Mouse (Mus musculus) ovary, postnatal 14 days (tissue): ENCODE data around the gene Xaf1.
"Not testable (repeated sequence)": the region's sequence is repeated elsewhere in the genome, so short reads cannot be mapped to it uniquely, and the experiment has no call there.

ENCODE experiments used
- DNase-seq: peaks from one replicate; pipeline ENCODE4 v3.0.0; 2022; ENCODE audit warnings: low spot score

The Xaf1 gene

DNA sequence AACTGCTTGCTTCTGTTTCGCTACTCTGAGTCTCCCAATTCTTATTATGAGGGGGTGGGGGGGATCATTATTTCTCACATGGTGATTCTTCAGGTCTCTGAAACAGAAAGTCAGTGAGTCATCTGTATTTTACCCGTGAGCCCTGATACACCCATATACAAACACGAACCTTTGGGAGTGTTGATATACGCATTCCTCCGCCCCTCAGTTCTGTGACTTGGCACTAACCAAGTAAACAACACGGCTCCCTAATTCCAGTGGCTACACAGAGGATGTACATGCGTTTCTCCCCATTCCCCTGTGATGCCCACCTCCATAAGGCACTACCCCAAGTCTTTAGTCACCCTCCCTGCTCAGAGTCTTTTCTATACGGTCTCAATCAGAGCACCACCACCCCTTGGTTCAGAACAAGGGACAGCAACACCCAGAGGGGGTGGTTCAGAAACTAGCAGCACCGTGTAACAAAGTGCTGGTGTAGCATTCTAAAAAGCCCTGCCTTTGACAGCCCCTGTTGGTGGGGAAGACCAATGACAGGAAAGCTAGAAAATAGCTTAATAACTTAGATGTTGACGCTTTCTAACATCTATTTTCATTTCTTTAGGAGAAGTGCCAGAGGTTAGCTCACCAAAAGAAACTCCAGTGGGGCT lies 10.0 kb downstream of the Xaf1 start:
- DNase-seq = no peak

DNA sequence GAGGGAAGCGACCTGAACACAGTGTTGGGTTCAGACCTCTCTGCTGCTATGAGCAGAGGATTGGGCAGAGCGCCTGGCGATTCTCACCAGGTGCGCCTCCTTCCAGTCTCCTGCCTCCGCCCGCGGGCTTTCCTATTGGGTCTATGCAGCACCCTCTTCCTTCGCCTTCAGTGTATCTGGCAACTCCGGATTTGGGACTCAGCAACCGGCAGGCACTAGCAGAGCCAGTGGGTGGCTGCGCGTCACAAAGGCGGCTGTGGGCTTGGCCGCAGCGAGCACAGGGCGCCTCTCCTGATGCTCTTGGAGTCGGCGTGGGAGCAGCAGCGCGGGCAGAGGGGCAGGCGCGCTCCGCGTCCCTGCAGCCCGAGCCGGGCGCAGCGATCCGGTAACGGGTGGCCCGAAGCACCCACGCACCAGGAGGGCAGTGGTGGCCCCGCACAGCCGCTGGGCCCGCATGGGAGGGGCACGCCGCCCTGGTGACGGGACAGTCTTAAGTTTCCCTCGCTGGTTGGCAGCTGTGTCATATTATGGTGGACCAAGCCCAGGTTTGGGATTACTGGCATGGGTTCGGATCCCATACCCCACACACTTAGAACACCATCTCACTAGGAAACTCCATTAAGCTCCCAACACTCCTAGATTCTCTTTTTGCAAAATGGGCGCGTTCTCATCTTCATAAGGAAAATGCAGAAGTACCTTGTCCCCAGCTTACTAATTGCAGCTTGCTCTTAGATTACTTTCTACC lies 12.9 kb downstream of the Xaf1 start, which contains the start of gene Fbxo39:
Gene Fbxo39 (plus strand): TSS at position 294 of the 745 bp plus-strand sequence.
- no peak for DNase-seq

DNA sequence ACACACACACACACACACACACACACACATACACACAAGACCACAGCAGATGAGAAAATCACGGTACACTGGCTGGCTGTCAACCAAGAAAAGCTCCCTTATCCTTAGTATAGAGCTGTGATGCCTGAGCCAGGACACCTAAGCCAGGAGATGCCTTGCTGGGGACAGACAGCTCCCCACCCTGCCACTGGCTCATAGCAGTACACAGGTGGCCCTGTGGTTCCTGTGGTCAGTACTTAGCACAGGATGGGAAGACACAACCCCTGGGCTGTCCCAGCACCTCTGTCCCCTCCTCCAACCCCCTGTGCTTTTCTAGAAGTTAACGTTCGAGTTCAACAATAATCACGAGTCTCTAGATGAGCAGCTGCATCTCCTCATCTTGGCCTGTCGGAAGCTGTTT lies 16.6 kb downstream of the Xaf1 start:
- no peak for DNase-seq

DNA sequence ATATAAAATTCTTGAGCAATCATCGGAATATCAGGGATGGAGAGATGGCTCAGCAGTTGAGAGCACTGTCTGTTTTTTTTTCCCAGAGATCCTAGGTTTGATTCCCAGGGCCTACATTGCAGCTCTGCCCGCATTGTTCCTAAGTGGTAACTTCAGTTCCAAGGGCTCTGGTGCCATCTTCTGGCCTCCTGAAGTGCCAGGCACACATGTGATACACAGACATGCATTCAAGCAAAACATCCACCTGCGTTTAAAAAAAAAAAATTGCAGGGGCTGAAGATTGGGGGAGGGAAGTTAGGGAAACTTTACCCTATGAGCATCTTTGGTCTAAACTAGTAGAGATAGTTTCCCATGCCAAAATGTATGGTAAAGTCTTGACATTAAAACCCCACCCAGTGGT lies 23.0 kb downstream of the Xaf1 start:
- DNase-seq = no peak

DNA sequence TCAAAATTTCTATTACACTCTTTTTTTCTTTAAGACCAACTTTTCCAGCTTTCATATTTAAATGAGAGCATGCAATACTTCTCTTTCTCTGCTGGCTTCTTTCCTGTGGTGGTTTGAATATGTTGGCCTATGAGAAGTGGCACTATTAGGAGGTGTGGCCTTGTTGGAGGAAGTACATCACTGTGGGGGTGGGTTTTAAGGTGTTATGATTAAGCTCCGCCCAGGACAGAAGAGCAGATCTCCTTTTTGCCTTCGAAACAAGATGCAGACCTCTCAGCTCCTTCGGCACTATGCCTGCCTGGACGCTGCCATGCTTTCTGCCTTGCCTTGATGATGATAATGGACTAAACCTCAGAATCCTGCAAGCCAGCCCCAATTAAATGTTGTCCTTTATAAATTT lies 24.3 kb downstream of the Xaf1 start:
- no peak for DNase-seq

DNA sequence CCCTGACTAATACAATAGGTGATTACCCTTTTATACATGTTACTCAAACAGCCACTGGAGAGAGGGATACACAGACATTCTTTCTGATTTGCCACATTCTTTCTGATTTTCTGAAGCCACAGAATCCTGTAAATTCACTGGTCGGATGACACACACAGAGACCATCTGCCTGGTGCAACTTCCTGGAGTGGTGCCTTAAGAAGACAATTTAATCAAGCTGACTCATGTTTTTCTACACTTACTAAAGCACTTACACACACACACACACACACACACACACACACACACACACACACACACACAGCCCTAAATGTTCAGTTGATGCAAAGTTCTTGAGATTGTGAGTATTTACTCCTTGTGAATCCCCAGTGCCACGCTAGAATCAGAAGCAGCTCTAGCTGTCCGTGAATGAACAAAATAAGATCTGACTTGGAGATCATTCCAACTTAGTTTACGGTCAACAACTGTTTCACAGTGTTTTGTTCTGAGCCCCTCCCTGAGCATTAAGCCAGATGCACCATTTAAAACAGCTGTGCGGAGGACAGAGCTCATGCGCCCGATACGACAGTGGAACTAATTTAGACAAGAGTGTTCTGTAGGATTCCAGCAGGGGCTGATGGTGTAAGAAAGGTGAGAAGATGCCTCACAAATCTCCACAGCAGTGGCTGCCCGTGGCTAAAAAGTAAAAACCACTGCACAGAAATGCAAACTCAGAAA lies 31.7 kb downstream of the Xaf1 start:
- DNase-seq = no peak

DNA sequence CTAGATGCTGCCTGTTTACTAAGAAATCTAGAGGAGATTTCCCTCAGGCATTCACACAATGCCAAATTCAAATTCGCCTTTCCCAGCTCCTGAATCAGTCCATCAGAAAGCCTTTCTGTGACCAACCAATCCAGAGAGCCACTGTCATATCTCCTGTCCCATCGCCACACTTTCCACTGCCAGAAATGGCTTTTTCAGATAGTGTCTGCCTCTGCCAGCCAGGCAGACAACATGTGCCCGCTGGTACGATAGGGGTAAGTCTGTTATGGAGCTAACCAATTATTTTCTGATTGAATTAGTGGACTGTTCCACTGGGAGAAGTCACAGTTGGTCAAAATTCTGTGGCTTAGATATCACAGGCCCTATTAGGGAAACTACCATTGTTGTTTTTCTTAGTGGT lies 33.2 kb downstream of the Xaf1 start:
- no peak for DNase-seq

DNA sequence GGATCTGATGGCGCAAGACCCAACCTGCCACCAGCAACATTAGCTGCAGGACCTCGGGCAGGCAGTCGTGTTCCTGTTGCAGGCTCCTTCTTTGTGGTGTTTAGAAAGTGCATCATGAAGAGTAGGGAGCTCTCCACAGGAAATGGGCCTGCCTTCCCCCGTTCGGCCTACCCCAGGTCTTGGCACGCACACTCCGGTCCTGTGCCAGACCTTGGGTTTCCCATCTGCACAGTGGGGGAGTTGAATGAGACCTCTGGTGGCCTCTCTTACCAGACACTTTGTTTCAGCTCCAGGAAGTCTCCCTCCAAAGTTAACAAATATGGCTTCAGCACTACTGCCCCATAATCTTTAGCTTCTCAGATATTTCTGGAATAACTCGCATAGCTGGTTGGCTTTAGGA lies 35.3 kb downstream of the Xaf1 start:
- DNase-seq = no peak

DNA sequence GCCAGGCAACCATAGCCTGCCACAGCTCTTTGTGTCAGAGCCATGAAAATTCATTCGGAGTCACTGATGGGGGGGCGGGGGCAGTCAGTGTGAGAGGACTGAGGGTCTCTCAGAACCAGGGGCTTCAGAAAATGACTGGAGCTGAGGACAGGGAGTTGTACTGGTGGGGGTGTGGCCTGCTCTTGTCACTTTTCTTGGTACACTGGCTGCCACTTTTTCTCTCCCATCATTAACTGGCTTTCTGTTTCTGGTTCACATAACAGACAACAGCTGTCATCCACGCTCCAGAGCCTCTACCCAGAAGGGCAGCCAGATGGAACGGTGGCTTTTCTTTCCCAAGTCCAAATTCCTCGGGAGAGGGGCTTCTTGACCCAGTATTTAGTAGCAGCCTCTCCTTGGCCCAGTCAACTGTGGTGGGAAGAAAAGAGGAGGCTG lies 37.0 kb downstream of the Xaf1 start:
- DNase-seq = no peak

DNA sequence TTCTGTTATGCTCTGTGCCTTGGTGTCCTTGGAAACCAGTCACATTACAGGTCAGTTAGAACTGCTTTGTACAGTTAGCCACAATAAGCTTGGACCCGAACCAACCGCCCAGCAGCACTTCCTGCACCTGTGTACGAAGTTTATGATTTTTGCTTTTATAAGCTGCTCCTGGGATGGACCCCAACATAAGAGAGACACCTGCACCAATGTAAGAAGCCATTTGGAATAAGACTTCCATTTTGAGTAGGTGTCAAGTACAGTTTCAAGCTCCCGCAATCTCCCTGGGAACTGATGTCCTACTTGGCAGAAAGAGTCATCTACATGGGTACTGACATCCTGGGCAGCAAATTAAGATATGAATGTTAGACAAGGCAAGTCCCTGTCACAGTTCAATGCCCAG lies 38.3 kb downstream of the Xaf1 start:
- no peak for DNase-seq

DNA sequence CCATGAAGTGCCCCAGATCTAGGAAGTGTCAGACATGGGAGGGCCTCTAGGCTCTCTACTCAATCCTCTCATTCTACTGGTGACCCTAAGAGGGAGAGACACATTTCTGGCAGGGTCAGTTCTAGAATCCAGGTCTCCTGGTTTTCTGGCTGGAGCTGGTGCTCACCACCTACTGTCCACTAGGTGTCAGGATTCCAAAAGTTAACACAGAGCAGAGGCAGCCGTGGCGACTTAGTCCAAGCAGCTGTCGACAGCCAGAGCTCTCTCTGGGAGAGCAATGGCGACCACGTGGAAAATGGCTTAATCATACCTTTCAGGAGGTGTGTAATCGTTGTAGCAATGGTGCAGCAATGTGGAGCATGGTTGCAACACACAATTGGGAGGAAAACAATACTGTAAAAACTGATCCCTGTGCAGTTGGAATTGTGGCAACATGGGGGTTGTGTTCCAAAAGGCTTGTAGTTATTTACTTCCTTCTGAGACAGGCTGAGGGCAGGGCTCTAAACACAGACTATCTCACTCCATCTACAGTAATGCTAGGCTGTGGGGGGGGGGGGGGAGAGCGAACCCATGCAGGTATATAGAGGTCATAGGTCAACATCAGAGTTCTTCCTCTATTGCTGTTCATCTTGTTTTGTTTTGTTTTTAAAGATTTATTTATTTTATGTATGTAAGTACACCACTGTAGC lies 41.3 kb downstream of the Xaf1 start:
- peak; percentile 37 for DNase-seq

DNA sequence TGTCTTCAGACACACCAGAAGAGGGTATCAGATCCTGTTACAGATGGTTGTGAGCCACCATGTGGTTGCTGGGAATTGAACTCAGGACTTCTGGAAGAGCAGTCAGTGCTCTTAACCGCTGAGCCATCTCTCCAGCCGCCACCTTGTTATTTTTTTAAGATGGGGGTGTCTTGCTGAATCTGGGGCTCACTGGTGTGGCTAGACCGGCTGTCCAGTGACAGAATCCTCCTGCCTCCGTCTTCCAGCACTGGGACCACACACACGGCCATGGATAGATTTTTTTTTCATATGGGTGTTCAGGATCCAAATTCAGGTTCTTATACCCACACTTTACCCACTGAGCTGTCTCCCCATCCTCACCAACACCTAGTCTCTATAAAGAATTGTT lies 41.8 kb downstream of the Xaf1 start:
- not testable (repeated sequence) for DNase-seq

DNA sequence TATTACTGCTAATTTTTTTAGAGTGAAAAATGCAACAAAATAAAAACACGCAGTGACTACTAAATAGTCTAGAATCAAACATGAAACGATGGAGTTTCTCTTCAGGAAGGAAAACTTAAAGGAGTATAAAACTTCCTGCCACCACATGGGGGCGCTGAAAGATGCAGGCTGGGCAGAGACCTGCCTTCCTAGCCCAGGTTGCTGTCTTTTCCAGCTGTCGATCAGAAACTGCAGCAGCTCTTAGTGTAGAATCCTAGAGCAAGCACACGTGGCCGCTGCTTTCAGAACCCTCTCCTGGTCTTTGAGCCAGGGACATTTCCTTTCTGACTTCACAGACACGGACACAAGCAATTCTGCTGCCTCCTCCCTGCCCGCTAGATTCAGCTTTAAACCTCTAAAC lies 42.5 kb downstream of the Xaf1 start:
- peak; percentile 46 for DNase-seq

DNA sequence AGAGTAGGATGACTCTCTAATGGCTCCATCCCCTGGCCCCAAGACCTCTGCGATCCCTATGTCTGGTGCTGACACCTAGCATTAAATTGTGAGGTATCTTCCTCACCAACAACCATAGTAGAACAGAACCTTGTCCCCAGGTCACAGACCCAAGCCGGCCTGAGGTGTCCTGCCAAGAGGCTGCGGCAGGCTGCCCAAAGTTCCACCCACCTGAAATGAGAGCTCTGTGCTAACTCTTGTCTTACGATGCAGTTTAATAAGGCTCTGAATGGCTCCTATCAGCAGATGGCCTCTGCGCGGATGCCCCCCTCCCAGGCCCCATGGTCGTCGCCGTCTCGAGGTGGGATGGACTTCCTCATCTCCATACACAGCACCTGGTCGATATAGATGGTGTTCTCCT lies 43.1 kb downstream of the Xaf1 start:
- no peak for DNase-seq

DNA sequence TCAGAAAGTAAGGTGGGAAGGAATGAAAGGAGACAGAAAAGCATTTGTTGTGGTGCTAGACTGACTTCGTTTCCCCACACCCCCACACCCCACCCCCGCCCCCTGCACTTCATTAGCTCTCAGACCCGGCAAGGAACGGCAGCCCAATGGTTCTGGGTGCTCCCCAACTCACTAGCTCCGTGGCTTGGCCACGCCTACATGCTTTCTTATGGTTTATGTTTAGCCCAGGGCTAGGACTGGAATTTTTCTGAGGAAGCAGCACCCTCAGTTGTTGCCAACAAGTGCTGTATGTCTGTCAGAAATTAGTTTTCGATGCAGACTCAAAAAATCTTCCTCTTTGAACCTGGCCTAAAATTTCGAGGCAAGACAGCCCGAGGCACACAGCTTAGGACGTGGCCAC lies 47.1 kb downstream of the Xaf1 start:
- no peak for DNase-seq

DNA sequence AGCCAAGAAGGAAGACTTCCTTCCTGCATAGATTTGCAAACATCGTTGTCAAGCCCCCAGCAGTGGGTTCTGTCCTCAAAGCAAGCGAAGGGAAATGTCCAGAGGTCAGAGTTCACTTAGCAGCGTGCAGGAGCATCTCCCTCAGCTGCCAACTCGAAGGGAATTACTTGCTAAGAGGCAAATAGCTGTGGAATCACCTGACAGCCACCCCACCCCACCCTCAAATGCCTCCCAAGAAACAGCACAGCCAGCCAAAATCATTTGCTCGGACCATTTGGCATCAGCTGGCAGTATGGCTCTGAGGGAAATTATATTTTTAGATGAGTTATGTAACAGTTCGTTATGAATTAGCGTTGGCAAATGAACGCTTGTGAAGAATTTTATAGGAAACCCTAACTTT lies 47.6 kb downstream of the Xaf1 start:
- no peak for DNase-seq

DNA sequence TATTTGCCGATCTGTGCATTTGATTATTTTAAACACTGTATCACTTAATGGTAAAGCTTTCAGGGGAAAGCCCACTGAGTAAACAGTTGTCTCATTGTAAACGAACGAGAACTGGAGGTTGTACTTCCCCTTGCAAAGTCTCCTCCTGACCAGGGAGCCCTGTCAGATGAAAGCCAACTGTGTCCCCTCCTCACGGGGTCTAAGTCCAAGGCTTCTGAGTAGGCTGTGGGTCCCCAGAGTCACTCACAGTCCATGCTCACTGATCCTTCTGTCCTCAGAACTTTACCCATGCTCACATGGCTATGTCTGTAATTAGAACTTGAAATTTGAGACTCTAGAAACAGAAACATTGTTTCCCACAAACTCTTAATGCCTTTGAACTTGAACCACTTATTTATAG lies 48.2 kb downstream of the Xaf1 start:
- no peak for DNase-seq

DNA sequence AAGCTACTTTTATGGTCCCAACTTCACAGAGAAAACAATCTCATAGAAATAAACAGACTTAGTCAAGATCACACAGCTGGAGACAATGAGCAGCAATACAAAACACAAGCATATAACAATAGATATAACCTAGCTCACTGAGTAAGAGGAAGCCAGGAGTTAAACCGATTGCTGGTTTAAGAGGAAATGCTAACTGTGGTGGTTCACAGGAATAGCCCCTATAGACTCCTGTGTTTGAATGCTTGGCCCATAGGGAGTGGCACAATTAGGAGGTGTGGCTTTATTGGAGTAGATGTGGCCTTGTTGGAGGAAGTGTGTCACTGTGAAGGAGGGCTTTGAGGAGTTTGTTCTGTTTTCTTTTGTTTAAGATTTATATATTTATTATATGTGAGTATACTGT lies 50.8 kb downstream of the Xaf1 start:
- no peak for DNase-seq

DNA sequence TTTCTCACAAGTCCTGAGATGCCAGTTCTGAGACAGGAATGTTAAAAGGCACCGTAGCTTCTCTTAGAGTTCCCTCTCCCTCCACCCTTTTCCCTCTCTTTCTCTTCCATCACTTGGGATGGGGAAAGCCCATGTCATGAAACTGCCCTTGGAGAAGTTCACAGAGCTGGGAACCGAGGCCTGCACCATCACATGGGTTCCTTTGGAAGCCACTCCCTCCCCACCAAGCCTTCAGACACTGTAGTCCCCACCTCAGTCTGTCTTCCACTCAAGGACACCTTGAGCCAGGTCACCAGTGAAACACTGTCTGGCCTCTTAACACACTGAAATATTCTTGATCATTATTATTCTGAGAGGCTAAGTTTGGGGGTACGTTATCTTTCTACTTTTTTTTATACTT lies 51.8 kb downstream of the Xaf1 start:
- no peak for DNase-seq

DNA sequence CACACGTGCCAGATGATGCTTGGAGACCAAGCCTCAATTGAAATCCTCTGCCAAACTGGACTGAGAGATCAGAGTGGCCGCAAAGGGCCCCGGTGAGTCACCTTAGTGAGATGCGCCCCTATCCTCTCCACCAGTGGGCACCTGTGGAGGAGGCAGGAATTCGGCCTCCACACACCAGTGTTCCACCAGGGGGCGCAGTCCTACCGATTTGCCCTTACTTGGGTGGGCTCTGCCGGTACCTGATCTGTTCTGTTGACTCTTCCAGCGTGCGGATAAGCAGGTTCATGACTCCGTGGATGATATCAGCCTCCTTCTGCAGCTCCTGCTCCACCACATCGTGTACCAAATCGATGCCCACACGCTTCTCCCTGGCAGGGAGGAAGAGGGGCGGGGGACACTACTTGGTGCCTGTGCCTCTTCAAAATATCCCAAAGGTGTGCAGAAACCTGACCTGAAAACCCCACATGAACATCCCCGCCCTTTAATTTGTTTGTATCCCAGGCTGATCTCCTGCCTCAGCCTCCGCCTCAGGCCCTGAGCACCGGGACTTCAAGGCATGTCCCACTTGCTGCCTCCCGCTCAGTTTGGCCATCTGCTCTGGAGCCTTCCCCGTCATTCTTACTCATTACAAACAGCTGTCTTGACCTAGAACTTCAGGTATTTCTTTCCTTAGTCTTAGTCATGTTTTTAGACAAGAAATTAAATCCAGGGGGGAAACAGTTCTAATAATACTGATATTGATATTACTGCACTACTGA lies 53.7 kb downstream of the Xaf1 start:
- peak; percentile 64 for DNase-seq

DNA sequence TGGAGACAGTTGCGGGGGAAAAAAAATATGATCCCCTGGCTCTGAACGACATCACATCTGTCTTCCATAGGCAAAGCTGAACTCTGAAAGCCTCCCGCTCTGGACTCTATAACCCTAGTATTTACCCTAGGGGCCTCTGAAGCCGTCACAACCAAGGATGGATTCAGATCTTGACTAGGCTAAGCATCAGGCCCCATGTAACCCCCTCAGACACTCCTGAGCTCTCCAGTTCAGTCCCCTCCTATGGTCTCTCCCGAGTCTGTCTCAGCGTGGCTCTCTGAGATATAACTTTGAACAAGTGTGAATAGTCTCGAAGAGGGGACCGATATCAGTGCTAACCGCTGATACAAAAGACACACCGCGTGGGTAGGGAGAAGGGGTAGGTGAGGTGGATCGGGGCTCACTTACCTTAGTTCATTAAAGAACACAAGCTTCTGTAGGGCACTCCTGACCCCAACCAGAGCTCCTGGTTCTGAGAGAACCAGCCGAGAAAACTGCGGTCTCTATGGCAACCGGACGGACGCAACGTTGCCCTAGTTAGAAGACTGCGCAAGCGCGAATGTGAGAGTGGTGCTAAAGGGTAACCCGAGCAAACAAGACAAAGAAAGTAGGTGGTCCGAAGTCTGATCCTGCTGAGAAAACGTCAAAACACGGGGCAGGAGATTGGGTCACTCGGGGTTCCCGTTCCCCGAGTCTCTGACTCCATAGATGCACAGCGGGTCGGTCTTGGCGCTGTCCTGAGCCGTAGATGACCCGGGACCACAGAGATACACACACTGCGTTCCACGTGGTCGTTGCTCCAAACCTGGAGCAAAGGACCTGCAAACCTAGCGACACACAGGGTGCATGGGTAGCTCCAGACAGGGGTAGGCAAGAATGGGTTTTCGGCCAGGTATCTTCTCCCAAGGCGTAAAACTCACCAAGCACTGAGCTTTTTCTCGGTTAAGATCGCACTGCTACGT lies 60.2 kb downstream of the Xaf1 start:
- peak; percentile 45 for DNase-seq
